Mouse (Mus musculus): ENCODE measurements around the gene Dscaml1.

DNA sequence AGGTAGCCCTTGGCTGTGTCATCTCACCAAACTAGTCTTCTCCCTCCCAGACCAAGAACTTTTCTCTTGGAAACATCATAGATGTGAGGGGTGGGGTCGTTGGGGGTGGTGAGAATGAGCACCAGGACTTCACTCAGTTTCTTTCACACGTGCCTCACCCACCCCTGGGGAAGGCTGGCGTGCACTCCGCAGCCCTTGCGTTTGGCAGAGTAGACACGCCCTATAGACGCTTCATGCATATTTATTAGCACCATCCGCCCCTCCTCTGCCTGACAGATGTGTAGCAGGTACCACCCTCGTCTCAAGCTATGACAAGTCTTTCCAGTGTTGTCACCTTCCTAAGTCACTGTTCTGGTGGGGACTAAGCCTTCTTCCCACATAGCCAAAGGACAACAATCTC is 45.3 kb downstream of the Dscaml1 start:
- TF ChIP-seq CTCF (IDR thresholded peaks at IDR 0.05; ENCODE audit: low read depth) (no peak), EP300 (IDR thresholded peaks at IDR 0.05; ENCODE audit: low read depth) (no peak)
